Mouse (Mus musculus) ES-E14 (cell line): ENCODE measurements at regions not wholly inside any gene's neighbourhood (a gene's known extent, or its start where the extent isn't known, plus 50 kb on each side); places are given as distances from the start of the nearest gene placed in this dataset.
"Not testable (repeated sequence)": the region's sequence is repeated elsewhere in the genome, so short reads cannot be mapped to it uniquely, and the experiment has no call there.

Source experiments
- HCFC1 ChIP-seq: IDR thresholded peaks from 2 replicates; pipeline ENCODE4 v1.6.1; 2012; ENCODE audit warnings: low read length, inconsistent platforms, borderline replicate concordance; ENCODE audit not compliant: insufficient read depth
- MAFK ChIP-seq: IDR thresholded peaks from 2 replicates; pipeline ENCODE4 v1.6.1; 2014; ENCODE audit warnings: mild to moderate bottlenecking, low read depth, low read length, inconsistent platforms; ENCODE audit not compliant: insufficient read depth
- ZC3H11A ChIP-seq: IDR thresholded peaks from 2 replicates; pipeline ENCODE4 v1.6.1; 2012; ENCODE audit warnings: low read depth, mild to moderate bottlenecking, inconsistent platforms, low read length, borderline replicate concordance
- ZNF384 ChIP-seq: IDR thresholded peaks from 2 replicates; pipeline ENCODE4 v1.6.1; 2012; ENCODE audit warnings: low read depth, low read length, inconsistent platforms

GRCm38 (mm10) chr9:6823946-6824345 lies 360.3 kb downstream of the Dync2h1 start:
- not testable (repeated sequence) for TF ChIP-seq MAFK, HCFC1, ZC3H11A, ZNF384
